Comparison of ENCODE assay signal across 33 mouse cellular contexts in the genomic region with DNA sequence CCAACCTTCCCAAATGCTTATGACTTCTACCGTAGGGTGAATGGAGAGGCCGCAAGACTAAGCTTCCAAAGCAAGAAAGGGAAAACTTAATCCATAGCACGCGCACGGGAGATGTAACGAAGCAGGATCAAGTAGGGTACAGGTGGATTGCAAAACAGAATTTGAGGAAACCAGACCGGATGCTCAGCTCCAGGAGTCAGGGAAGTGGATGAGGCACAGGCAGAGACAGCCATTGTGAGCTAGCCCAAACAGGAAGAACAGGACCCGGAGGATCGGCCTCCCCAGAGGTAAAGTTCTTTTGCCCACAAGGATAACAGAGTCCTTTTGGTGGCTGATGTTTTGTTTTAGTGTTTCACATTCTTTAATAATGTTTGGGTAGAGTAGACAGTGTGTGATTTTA.
"Had no signal": no experiment of that assay in that cellular context is flagged by ENCODE, and none has a peak within 500 bp of the region (broad histone marks: within the 10 kb centered on the region; RNA-seq: fewer than 3 reads in every experiment).

No protein-coding gene starts in this region.

- DNase-seq: heart, postnatal 10 days; heart, postnatal 14 days; heart, postnatal 36 days; heart, postnatal 4 days; kidney, adult 11 months; kidney, adult 18-20 months; kidney, adult 2 months; kidney, adult 8-10 months; kidney, adult 9 months; kidney, postnatal 10 days; kidney, postnatal 14 days; kidney, postnatal 25 days; kidney, postnatal 36 days; kidney, postnatal 4 days; layer of hippocampus, adult 9-11 months; layer of hippocampus, postnatal 36 days had no signal

- H3K36me3 ChIP-seq: heart, embryonic 12.5 days; heart, embryonic 13.5 days; heart, embryonic 15.5 days; hindbrain, embryonic 10.5 days; hindbrain, embryonic 12.5 days; hindbrain, embryonic 13.5 days; hindbrain, embryonic 15.5 days; intestine, embryonic 15.5 days; kidney, embryonic 15.5 days had no signal

- H3K9ac ChIP-seq: heart, embryonic 12.5 days; heart, embryonic 13.5 days; heart, embryonic 15.5 days; hindbrain, embryonic 12.5 days; hindbrain, embryonic 13.5 days; hindbrain, embryonic 14.5 days; hindbrain, embryonic 15.5 days; intestine, embryonic 15.5 days; kidney, embryonic 15.5 days had no signal

- H3K27ac ChIP-seq: heart, embryonic 13.5 days; heart, embryonic 15.5 days; hindbrain, embryonic 10.5 days; hindbrain, embryonic 12.5 days; hindbrain, embryonic 13.5 days; hindbrain, embryonic 14.5 days; hindbrain, embryonic 15.5 days; intestine, embryonic 15.5 days; kidney, embryonic 15.5 days; kidney, postnatal 0 days; layer of hippocampus, adult 2 months; left cerebral cortex, adult 2 months had no signal

- H3K4me3 ChIP-seq: heart, embryonic 12.5 days; heart, embryonic 13.5 days; heart, embryonic 15.5 days; hindbrain, embryonic 10.5 days; hindbrain, embryonic 12.5 days; hindbrain, embryonic 13.5 days; hindbrain, embryonic 15.5 days; intestine, embryonic 15.5 days; kidney, embryonic 15.5 days; layer of hippocampus, adult 2 months; left cerebral cortex, adult 2 months had no signal

- H3K27me3 ChIP-seq: heart, embryonic 12.5 days; heart, embryonic 13.5 days; heart, embryonic 15.5 days; hindbrain, embryonic 12.5 days; hindbrain, embryonic 13.5 days; hindbrain, embryonic 15.5 days; intestine, embryonic 15.5 days; kidney, embryonic 15.5 days had no signal

- ATAC-seq: hindbrain, postnatal 0 days; inflammation-experienced regulatory T-cells, adult 6 months; intestine, embryonic 15.5 days; intestine, embryonic 16.5 days; intestine, postnatal 0 days had no signal

- H3K4me1 ChIP-seq: heart, embryonic 12.5 days; heart, embryonic 13.5 days; heart, embryonic 15.5 days; hindbrain, embryonic 10.5 days; hindbrain, embryonic 12.5 days; intestine, embryonic 15.5 days; kidney, embryonic 15.5 days had no signal

- H3K4me2 ChIP-seq: heart, embryonic 12.5 days; heart, embryonic 13.5 days; heart, embryonic 15.5 days; hindbrain, embryonic 12.5 days; hindbrain, embryonic 13.5 days; hindbrain, embryonic 14.5 days; hindbrain, embryonic 15.5 days; intestine, embryonic 15.5 days; kidney, embryonic 15.5 days had no signal

- H3K9me3 ChIP-seq: heart, embryonic 12.5 days; heart, embryonic 13.5 days; heart, embryonic 15.5 days; hindbrain, embryonic 10.5 days; hindbrain, embryonic 12.5 days; hindbrain, embryonic 13.5 days; hindbrain, embryonic 15.5 days; intestine, embryonic 15.5 days; kidney, embryonic 15.5 days had no signal
